Mouse (Mus musculus) embryo, embryonic 11 days (tissue): ENCODE results near the gene Neurl2.
A peak's percentile ranks its signal among the peaks of the same experiment; 100 is the strongest.
"Not testable (repeated sequence)": the region's sequence is repeated elsewhere in the genome, so short reads cannot be mapped to it uniquely, and the experiment has no call there.

Source experiments
- DNase-seq: peaks from one replicate; pipeline ENCODE4 v3.0.0-alpha.2; 2015

The Neurl2 gene

DNA sequence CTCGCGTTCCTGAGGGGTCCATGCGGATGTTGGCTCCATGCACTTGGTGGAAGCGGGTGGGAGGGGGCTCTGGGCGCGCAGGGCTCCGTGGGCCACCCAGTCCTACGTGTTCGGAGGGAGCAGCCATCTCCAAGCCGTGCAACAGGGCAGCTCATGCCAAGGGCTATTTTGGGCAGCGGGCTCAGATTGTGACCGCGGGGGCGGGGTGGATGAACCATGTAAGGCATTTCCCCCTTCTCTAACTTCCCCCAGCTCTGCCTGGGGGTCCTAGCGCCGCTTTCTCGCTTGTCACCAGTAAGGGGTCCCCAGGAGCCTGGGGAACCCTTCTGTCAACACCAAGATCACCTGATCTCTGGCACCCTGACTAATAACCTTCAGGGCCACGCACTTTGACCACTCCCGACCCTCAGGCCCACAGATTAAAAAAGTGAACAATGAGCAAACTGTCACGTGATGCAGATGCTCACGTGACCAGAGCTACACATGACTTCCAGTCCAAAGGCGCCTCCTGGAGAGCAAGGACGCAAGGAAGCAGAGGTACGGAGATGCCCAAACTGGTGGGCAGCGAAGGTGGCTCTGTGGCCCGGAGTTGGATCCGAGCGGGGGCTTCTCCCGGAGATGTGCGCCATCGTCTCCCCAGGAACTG, at the start of gene Neurl2:
TSS of gene Neurl2 (minus strand) at position 143 of the 646 bp plus-strand sequence.
- peak; percentile 94 for DNase-seq

GRCm38 (mm10) chr2:164882619-164883018, 49.4 kb upstream of the Neurl2 start:
- DNase-seq, result peak; percentile 43

DNA sequence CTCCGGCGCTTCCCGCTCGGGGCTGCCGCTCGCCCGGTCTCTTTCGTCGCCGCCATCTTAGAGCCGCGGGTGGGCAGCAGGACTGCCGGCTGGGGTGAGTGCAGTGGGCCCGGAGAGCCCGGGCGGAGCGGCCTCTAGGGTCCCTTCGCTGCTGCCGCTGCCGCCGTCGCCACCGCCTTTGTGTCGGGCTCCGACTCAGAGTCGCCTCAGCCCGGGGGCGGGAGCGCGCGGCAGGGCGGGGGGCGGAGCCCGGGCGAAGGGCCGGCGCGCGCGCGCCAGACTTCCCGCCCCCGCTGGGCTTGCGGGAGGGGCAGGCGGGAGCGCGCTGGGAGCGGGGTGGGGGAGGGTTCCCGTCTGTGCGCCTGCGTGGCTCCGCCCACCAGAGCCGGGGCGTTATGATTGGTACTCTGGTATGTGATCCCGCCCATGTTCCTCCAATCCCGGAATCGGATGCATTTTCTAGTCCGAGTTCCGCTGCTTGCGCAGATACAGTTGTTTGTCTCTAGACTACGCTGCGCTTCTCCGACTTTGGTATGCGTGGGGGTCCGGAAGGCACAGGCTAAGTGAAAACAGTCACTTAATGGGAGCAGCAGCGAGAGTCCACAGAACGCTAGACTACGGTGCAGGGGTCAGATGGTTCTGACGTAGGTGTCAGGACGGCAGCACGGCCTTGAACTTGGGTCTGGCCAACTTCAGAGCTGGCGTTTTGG, 46.5 kb upstream of the Neurl2 start:
- peak; percentile 97 for DNase-seq

GRCm38 (mm10) chr2:164879228-164879567, 45.9 kb upstream of the Neurl2 start, which contains the start of gene Pcif1:
Pcif1 (plus strand) TSS chr2:164879304.
- peak; percentile 94 for DNase-seq

DNA sequence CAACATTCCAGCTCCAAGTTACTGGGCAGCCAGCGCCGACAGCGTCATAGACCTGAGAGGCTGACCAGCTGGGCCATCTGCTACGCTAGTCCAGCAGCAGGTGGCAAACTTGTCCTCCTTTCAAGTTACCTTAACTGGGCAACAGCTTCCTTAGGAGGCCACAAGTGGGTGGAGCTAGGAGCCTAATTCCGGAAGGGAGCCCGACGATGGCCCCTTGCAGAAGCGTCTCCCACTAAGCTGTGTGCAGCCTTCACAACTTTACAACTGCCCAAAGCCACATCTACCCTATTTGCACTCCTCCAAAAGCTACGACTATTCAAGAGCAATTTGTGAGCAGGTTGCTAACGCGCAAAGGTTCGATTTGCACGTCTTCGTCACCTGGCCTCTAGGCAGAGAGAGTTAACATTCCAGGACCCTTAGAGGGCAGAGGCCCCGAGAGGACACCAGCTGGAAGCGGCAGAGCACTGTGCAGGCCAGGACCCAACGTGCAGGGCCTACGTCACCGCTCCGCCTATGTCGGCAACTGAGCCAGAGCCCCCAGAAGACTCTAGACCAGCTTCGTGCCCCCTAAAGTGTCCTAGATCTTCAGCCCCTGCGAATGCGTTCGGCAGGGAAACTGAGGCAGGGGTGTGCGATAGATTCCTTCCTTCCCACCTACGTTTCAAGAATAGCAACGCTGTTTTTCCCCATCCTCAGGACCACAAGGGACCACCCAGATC, 45.4 kb upstream of the Neurl2 start:
- peak; percentile 74 for DNase-seq

DNA sequence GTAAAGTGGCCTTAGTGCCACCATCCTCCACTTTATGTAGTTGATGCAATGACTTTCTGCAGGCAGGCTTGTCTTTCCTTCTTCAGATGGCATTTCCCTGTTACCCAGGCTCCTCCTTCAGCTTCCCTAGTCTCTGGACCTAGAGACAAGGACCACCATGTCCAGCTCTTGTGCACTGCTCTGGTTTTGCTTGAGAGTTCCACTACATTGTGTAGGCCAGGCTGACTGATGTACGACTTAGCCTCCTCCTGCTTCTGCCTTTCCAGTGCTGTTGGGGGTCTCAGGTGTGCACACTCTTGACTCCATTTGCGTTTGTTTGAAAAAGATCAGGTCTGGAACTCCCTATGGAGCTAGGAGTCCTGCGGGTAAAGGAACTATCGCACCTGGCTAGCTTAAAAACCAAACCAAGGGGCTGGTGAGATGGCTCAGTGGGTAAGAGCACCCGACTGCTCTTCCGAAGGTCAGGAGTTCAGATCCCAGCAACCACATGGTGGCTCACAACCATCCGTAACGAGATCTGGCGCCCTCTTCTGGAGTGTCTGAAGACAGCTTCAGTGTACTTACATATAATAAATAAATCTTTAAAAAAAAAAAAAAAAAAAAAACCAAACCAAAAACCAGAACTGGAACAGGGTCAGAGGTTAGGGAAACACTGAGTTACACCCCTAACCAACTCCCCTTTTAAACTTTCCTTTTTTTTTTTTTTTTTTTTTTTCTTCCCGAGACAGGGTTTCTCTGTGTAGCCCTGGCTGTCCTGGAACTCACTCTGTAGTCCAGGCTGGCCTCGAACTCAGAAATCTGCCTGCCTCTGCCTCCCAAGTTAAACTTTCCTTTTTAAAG, 44.3 kb upstream of the Neurl2 start:
- not testable (repeated sequence) for DNase-seq

- not testable (repeated sequence) for DNase-seq
These were observed 42.4 kb upstream of the Neurl2 start for GRCm38 (mm10) chr2:164875648-164876047.

- DNase-seq, result peak; percentile 45
These were observed 41.0 kb upstream of the Neurl2 start for GRCm38 (mm10) chr2:164874239-164874769.

DNA sequence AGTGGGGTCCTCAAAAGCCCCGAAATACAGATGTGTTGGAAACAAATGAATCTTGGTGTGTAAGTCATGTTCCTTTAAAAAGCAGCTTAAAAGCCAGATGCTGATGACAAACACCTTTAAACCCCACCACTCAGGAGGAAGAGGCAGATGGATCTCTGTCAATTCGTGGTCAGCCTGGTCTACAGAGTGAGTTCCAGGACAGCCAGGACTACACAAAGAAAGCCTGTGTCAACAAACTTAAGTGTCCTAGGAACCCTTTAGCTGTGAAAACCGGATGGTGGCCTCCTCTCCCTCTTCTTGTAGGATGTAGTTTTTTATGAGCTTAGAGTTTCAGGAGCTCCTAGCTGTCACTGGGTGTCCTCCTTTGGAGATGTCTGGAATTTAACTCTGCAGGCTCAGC, 40.4 kb upstream of the Neurl2 start:
- DNase-seq, result no peak

- DNase-seq, result no peak
These were observed 38.5 kb upstream of the Neurl2 start for GRCm38 (mm10) chr2:164871602-164872303.

GRCm38 (mm10) chr2:164868491-164868890, 35.2 kb upstream of the Neurl2 start:
- DNase-seq, result no peak

- no peak for DNase-seq
These were observed 34.3 kb upstream of the Neurl2 start for GRCm38 (mm10) chr2:164867566-164867965.

- DNase-seq, result peak; percentile 33
These were observed 33.7 kb upstream of the Neurl2 start for GRCm38 (mm10) chr2:164866741-164867551.

DNA sequence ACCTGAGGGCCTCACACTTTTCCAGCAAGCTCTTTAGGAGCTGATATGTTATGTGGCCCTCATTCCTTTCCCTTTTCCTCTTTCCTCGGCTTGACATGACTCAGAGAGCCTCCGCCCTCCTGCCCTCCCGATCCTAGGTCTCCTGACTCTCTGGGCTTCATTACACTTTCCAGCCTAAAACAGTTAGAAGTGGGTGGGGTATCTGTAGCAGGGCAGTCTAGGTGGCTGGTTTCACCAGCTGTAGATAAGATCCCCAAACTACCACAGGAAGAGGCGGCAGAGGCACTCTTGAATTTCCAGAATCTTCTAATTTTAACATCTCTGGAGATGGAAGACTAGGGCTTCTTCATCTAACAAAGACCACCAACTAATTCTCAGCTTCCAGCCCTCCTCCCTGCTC, 31.3 kb upstream of the Neurl2 start:
- DNase-seq, result no peak

GRCm38 (mm10) chr2:164863411-164863810, 30.2 kb upstream of the Neurl2 start:
- not testable (repeated sequence) for DNase-seq

DNA sequence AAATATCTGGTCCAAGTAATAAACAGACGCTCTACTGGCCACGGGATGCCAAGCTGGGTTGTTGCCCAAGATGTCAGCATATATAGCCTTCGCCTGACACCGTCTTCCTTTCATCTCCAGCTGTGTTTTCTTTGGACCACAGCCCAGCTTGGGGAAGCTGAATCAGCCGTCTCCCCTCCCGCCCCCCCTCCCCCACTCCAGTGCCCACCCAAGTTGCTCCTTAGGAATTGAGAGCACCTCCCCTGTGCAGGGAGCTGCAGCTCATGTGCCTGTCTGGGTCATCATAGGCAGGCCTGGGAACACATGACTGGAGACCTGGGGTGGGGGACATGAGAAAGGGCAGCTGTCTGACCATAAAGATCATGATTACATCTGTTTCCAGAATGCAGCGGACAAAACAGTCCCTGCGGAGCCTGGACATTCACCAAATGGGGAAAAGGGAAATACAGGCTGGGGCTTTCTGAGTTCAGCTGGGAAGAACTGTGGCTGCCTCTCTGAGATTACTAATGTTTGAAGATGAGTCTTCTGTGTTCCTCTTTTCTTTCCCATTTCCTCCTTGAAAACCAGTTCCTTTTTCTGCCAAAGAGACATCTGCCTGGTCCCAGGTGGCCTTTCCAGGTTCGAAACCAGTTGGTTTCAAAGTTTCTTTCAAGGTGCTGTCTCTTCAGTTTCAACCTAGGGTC, 29.1 kb upstream of the Neurl2 start:
- DNase-seq, result peak; percentile 73

- DNase-seq, result no peak
These were observed 27.8 kb upstream of the Neurl2 start for GRCm38 (mm10) chr2:164861094-164861493.

GRCm38 (mm10) chr2:164859640-164860432, 26.6 kb upstream of the Neurl2 start:
- DNase-seq, result no peak

GRCm38 (mm10) chr2:164859155-164859554, 25.9 kb upstream of the Neurl2 start:
- DNase-seq, result peak; percentile 35
